Mouse (Mus musculus) forelimb bud, embryonic 11.5 days (tissue): Measurements from ENCODE around the gene Thap11.
A peak's percentile ranks its signal among the peaks of the same experiment; 100 is the strongest.
"Not testable (repeated sequence)": the region's sequence is repeated elsewhere in the genome, so short reads cannot be mapped to it uniquely, and the experiment has no call there.

ENCODE experiments used
- DNase-seq: peaks from one replicate; pipeline ENCODE4 v3.0.0-alpha.2; 2012; ENCODE audit warnings: low read depth, low spot score

The Thap11 gene

DNA sequence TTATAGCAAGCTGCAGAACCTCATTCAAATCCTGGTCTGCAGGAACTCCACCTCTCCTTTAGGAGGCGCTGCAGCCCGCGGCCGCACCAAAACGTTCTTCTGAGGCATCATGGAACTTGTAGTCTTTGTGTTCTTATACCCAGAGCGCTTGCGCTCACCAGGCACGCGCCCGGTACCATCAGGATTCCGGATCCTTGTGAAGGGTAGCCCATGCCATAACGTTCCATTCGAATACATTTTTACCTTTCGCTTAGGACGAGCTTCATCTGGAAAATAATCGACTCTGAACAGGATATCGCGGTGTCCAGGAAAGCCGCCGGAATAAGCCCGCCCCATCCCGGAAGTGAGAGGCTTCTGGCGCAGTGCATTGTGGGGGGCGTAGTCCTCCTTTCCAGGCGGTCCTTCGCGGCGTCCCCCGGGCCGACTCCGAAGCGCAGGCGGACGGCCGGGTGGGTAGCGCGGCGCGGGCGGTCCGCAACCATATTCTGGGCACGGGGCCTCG, at the start of gene Thap11:
TSS of gene Thap11 (plus strand) at position 418 of the 502 bp plus-strand sequence.
- peak; percentile 93 for DNase-seq

DNA sequence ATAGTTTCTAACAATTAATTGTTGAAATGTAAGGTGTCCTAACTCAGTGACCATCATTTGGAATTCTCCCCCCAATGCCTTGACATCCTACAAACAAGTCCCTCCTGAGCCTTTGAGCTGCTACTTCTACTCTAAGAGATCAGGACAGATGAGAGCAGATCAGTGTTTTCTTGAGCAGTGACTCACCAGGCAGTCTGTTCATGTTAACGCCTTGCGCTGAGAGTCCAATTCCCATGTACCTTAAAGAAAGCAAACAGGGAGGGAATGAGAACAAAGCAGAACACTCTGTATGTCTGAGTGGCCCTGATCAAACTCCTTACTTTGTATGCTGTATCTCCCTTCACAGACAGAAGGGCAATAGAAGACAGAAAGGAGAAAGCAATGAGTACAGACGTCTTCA, 49.6 kb upstream of the Thap11 start:
- DNase-seq: no peak

DNA sequence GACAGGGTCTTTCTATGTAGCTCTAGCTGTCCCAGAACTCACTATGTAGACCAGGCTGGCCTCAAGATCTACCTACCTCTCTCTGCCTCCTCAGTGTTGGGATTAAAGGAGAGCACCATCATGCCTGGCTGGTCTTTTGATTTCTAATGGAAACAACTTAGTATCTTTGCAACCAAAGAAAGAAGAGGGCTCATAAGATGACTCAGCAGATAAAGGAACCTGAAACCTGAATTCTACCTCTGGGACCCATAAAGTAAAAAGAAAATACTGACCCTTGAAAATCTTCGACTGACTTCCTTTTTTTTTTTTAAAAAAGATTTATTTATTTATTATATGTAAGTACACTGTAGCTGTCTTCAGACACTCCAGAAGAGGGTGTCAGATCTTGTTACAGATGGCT, 49.0 kb upstream of the Thap11 start:
- no peak for DNase-seq

DNA sequence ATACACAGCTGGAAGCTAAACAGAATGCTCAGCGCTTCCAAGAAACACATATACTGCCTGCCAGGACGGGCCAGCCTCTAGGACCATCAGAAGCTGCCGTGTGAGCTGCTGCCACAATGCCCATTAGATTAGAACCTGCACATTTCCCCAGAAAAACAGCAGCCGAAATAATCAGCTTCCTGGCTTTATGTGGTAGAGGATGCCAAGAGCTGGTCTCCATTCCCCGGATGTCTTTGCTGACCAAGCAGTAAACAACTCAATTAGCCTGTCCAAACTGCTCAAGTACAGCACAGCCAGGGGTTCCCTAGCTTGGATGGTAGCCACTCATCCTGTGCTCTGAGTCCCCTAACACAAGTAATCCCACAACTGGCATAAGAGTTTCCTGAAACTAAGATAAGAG, 47.2 kb upstream of the Thap11 start:
- DNase-seq: no peak

DNA sequence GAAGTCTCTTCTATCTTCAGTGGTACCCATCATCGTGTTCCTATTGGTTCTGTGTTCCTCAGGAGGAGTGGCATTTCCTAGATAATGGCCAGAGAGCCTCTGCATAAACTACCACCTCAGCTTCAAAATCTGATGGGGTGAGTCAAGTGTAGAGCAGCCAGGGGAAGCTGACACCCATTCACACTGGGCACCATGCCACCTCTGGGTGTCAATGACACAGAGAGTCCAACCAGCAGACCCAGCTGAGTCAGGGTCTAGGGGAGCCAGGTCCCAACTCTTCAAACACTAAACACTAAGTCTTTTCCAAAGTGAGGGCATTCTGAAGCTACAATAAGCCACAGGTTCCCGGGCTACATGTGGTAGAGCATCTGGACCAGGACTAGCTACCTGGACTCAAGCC, 46.5 kb upstream of the Thap11 start:
- DNase-seq: no peak

DNA sequence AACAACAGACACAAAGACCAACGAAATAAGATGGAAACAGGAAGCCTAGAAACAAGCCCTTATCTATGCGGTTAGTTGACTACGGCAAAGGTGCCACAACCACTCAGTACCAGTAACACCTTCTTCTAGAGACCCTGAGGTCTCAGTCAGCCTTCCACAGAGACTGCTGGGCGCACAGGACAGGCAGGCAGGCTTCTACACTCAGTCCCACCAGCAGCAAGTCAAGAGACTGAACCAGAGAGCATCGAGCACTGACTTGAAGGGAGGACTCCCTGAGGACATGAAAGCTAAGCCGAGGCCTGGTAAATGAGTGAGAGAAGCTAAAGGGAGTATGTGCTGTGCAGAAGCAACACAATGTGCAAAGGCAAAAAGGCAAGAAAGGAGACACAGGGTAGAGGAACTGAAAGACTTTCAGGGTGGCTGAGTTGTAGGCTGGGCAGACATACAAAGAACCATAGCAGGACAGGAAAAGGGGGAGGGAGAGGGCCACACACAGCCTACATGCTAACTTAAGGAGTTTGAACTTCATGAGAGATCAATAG, 44.6 kb upstream of the Thap11 start:
- no peak for DNase-seq

DNA sequence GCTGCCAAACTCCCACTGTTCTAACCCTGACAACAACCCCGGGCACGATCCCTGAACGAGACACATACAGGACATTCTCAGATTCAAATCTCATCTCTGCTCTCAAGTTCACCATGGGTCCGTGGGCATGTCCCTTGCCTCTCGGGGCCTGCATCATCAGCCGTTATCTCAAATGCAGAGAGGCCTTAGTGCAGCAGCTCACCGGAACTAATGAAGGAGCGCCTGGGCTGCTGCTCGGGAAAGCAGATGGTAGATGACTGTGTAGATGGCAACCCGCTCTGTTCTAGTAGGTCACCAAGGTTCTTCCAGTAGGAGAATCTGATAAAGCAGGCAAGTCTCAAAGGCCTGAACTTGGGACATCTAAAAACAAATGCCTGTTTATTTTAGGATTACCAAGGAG, 43.9 kb upstream of the Thap11 start:
- no peak for DNase-seq

DNA sequence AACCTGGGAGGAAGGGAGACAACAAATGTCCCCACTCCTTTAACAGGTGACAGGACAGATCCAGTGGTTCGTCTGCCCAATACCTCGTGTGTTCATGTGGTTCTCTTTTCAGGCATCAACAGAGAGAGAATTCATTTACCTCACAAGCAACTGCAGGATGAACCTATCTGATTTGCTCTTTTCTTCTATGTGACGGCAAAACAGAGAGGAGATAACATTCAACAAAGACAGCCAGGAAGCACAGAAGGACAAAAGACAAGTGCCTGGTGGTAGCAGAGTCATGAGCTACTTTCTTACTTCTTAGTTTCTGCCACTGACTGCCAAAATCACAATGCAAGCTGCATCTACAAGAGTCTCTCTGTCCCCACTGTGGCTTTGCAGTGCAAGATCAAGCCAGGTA, 43.4 kb upstream of the Thap11 start:
- no peak for DNase-seq

DNA sequence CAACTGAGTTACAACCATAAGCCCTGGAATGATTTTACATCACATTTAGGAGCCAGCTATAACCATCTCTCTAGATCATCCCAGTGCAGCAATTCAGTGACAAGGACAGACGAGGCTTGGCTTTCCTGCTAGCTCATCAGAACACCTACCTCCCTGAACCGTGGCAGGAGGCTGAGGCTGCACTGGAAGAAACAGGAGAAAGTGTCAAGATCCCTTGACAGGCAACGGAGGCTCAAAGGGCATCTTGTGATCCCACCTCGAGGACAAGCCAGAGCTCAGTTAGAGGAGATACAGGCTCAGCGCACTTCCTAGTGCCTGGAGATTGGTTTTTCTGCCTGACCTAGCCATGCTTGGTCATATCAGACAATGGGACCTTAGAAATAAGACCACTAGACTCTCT, 42.4 kb upstream of the Thap11 start:
- no peak for DNase-seq

DNA sequence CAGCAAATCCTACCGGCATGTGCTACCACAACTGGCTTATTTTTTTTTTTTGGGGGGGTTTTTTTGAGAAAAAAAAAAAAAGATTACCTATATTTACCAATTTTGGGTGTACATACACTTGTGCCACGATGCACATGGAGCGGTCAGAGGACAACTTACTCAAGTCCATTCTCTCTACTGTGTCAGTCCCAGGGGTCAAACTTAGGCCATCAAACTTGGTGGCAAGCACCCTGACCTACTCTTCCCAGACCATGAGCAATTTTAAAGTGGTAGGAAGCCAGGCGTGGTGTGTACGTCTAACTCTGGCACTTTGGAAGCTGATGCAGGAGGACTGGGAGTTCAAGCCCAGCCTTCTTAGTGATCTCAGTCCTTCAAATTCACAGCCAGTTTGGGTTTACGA, 41.7 kb upstream of the Thap11 start:
- DNase-seq: no peak

DNA sequence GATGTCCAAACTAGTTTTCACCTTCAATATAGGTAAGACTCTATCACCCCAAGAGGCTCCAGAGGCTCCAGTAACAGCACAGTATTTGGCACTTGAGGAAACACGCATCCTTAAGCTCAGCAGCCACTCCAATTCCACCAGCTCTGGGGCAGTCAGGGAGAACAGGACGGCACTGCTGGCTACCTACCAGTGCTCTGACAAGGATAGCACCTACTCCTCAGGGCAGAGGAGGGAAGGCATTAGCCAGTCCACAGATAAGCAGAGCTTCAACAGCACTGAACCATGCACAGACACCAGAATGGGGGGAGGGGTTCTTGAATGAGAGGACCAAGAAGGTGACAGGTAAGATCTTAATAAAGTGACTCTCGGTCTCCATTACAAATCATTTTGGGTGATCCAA, 35.3 kb upstream of the Thap11 start:
- no peak for DNase-seq

DNA sequence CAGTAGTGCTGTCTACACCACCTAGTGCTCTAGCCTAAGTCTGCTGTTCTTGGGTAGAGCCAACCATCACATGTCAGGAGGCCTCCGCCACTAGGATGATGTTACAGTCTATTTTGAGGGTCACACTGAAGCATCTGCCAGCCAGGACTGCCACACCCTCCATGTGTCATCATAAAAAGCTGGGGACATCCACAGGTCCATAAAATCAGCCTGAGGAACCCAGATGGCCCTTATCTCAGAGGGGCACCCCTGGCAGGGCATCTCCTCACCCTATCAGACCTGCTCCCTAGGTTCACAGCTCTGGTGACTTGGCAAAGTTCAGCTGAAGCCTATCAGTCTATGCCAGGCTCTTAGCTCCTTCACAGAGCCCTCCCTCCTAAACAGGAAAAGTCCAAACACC, 34.0 kb upstream of the Thap11 start:
- no peak for DNase-seq

DNA sequence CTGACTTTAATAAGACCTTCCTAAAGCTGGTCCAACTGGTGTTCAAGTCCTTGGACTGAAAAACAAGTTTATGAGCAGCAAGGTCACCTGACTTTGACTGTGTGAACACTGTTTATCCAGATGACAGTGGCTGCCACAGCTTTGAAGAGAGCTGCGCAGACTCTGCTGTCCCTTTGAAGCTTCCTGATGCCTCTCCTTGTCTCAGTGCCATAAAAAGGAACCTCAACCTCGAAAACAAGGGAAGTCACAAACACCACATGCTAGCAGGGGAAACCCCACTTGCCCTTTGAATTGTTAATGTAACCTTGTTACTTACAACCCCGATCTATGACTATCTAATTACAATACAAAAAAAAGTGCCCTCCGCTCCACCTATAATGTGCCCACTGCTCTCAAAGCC, 29.4 kb upstream of the Thap11 start:
- no peak for DNase-seq

DNA sequence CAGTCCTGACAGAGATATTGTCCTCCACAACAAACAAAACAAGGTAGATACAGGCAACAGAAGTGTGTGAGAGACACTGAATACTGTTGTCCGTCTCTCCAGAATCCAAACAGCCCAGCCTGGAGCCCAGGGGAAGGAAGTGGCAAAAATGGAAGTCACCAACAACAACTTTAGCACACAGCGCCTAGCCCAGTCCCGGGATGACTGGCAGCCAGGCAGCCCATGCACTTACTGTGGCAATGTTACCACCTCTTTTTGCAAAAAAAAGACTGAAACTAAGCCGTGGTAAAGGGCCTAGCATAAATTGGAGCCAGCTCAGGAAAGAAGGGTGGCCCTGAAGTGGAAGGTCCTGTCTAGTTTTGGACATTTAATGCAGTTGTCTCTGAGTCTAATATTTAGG, 28.6 kb upstream of the Thap11 start:
- DNase-seq: no peak

DNA sequence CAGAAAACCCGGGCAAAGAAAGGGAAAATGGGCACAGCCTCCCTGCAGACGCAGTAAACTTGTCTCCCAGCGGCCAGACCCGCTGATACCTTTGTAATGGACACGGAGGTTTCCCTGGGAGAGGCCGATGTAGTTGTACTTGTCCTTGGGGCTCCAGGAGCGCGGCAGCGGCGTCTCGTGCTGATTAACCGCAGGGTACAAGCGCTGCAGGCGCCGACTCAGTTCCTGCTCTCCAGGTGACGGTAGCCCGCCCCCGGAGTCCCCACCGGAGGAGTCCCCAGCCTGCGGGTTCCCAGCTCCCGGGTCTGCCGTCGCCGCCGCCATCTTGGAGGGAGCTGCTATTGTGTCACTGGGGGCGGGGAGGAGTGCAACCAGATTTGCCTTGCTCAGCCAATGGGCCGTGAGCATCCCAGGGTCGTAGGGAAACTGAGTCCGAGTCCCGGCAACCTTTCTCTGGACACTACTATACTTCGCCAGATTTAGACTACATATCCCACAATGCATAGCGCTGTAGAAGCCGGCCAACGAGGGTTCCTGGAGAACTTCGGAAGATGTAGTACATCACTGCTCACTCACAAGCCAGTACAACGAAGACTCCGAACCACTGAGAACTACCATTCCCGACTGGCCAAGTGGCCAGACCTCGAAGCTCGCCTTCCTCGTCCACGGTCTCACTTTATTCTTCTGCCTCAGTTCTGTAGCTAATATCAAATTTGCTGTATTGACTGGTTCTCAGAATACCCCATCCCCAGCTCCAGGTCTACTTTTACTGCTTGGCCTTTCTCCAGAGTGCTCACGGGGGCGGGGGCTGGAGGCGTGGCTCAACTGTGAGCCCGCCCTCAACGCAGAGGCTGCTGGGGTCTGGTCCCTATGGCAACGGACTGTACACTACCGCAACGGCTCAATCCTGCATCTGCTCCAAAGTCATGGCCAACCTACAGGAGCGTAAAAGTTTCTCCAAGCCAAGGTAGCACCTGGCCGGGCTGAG, 27.8 kb upstream of the Thap11 start, which contains the start of the genes Ranbp10 and Tsnaxip1:
TSS of gene Ranbp10 (minus strand) at position 490 of the 988 bp plus-strand sequence.
TSS of gene Tsnaxip1 (plus strand) at position 871 of the 988 bp plus-strand sequence.
- DNase-seq: peak; percentile 99

DNA sequence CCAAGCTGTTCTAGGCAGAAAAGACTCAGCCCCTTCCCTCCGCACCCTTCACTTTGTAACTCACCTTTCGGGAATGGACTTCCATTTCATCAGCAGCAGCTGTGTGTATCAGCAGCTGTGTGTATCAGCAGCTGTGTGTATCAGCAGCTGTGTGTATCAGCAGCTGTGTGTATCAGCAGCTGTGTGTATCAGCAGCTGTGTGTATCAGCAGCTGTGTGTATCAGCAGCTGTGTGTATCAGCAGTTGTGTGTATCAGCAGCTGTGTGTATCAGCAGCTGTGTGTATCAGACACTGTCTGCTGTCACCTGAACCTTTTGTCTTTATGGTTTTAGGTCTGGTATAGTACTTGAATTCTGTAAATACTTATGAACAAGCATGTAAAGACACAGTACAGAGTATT, 21.2 kb upstream of the Thap11 start:
- not testable (repeated sequence) for DNase-seq

DNA sequence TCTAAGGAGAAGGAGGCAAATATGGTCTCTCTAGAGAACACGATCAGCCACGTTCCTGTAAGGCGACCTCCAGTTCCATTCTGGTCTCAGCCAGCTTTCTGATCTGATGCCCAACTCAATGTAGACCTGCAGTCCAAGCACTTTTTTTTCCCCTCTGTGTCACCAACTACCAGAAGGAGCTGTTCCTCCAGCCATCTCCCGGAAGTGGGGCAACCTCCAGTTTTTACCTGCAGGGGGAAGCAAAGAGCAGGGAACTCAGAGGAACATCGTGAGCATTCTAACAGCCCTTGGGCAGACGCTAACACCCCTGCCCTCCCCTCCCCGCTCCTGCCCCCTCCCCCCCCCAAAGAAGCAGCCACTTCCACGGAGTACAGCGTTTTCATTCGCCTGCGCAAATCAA, 19.6 kb upstream of the Thap11 start:
- DNase-seq: peak; percentile 52

DNA sequence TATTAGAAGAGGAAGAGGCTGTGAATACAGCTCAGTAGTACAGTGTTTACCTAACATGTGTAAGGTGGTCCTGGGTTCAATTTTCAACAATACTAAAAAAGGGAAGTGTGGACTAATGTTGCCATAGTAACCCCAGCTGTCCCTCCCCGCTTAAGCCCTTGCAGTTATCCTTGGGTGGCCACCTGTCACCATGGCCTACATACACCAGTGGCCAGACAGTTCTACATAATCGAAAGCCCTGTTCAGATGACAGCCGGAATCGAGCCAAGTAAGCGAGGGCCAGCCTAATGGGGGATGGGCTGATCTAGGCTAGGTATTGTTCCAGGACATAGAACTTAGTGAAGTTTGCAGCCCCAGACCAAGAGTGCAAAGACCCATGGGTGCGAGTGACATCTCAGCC, 17.9 kb upstream of the Thap11 start:
- DNase-seq: no peak

DNA sequence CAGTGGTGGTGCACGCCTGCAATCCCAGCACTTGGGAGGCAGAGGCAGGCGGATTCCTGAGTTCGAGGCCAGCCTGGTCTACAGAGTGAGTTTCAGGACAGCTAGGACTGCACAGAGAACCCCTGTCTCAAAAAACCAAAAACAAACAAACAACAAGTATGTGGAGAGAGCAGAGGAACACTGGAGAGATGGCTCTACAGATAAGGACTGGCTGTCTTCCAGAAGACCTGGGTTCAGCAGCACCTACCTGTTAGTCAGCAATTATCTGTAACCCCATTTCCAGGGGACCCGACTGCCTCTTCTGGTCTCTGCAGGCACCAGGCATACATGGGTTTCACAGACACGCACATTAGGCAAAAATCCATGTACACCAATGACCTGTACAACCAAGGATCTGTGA, 15.7 kb upstream of the Thap11 start:
- no peak for DNase-seq

DNA sequence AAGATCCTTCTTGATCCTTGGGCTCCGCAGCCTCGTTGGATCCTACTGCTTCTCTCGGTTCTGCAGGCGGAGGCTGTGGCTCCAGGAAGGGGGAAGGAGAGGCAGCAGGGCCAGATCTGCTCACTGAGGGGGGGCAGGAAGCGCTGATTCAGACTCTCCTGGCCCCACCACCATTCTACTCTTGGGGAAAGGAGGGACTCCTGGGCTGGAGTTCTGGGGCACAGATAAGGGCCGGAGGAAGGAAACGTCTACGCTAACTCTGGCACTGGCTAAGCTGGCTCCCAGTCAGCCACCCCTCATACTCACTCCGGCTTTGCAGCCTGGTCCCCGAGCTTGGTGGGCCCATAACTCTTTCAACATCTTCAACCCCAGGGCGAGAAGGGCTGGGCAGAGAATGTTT, 8.3 kb upstream of the Thap11 start:
- no peak for DNase-seq

DNA sequence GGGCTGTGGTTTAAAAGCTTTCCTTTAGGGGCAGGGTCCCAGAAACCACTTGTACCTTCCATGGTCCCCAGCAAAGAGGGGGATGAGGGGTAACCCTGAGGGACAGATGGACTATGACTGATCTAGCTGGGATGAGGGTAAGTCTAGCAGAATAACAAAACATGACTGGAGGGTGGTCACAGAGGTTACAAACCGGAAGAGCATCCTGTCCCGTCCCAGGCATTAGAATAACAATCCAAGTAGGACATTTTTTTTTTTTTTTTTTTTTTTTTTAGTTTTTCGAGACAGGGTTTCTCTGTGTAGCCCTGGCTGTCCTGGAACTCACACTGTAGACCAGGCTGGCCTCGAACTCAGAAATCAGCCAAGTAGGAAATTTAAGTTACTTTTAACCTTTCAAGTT, 4.9 kb upstream of the Thap11 start:
- no peak for DNase-seq

DNA sequence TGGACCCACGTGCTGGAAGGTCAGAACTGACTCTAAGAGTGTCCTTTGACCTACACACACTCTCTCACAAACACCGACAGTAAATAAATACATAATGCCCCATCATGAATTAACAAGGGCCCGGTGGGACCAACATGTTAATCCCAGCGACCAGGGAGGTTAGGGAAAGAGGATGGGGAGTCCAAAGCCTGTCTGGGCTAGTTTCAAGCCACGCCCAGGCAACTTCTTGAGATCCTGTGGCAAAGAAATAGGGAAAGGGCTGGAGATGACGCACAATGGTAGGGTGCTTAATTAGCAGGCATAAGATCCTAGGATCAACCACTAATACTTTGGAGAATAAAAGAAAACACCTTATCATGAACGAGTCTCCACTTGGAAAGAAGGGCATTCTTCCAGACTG, 4.3 kb upstream of the Thap11 start:
- no peak for DNase-seq

DNA sequence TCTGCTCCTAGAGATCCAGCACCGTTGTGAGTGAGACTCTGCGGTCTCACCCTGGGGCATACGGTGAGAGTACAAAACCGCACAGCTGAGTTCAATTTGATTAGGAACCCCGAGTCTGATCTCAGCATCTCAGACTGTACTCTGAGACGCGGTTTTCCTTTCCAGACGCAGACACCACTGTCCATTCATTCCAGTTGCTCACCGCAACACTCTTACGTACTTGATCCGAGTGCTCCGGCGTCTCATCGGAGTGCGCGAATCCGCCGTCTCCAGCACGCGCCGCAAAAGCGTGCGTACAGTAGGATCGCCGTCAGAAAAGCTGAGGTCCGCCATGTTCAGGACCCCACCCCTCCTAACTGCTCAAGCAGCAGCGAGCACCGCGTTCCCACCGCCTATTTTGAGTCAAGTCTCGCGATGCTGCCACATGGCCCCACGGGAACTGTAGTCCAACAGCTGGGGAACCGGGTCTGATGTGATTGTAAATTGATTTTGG, 3.2 kb upstream of the Thap11 start:
- peak; percentile 95 for DNase-seq
